Mouse (Mus musculus): Measurements from ENCODE around the gene Gm4131.

GRCm38 (mm10) chr14:62454760-62455569 lies 111.8 kb downstream of the Gm4131 start:
- no peak for TF ChIP-seq EP300 (IDR thresholded peaks at IDR 0.05; ENCODE audit: low read depth)
- TF ChIP-seq CTCF (IDR thresholded peaks at IDR 0.05; ENCODE audit: low read depth), result no peak

Data from heart, postnatal 0 days (tissue).